Mouse (Mus musculus) liver (tissue): ENCODE data around the gene Aloxe3.
"Not testable (repeated sequence)": the region's sequence is repeated elsewhere in the genome, so short reads cannot be mapped to it uniquely, and the experiment has no call there.

ENCODE experiments used
- DNase-seq: peaks from one replicate; pipeline ENCODE4 v3.0.0-alpha.2; 2020; ENCODE audit warnings: mixed read lengths

Aloxe3 gene

DNA sequence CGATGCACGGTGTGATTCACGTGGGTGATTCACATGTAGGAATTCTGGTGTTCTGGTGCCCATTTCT lies at the start of gene Aloxe3:
TSS of gene Aloxe3 (plus strand) at position 45 of the 67 bp plus-strand sequence.
- no peak for DNase-seq

GRCm38 (mm10) chr11:69076572-69076971 lies 49.1 kb upstream of the Aloxe3 start:
- DNase-seq, result no peak

- no peak for DNase-seq
Measured at GRCm38 (mm10) chr11:69077316-69077715, 48.4 kb upstream of the Aloxe3 start.

GRCm38 (mm10) chr11:69078041-69078440 lies 47.7 kb upstream of the Aloxe3 start:
- DNase-seq, result no peak

GRCm38 (mm10) chr11:69078805-69079438 lies 46.8 kb upstream of the Aloxe3 start:
- no peak for DNase-seq

- DNase-seq, result no peak
Measured at GRCm38 (mm10) chr11:69080102-69080854, 45.4 kb upstream of the Aloxe3 start.

DNA sequence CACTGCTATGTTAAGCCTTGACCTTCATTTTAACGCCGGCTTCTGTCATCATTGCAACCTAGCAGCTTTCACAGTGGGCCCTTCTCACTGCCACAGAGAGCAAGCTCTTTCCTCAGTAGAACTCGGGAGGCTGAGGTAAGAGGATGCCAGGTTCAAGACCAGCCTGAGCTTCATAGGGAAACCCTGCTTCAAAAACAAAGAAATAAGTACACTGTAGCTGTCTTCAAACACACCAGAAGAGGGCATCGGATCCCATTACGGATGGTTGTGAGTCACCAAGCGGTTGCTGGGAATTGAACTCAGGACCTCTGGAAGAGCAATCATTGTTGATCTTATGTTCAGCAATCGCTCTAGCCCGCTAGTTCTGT lies 44.9 kb upstream of the Aloxe3 start:
- DNase-seq, result no peak

GRCm38 (mm10) chr11:69081613-69082012 lies 44.1 kb upstream of the Aloxe3 start:
- no peak for DNase-seq

DNA sequence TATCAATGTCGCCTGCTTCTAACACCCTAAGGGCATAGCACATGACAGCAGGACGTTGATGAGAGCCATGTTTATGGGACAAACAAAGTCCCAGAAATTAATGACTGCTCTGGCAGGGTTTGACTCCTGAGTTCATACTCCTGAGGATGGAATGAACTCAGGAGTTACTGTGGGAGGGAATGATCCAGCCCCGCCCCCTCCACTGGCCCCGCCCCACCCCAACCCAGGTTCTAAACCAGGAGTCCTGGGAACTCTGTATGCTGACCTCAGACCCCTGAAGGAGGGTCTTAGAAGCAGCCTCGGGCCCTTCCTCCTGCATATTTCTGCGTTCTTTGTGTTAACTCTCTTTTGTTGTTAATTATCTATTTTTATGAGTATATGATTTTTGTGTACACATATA lies 40.1 kb upstream of the Aloxe3 start:
- no peak for DNase-seq

GRCm38 (mm10) chr11:69086390-69086789 lies 39.3 kb upstream of the Aloxe3 start:
- no peak for DNase-seq

GRCm38 (mm10) chr11:69087082-69087481 lies 38.6 kb upstream of the Aloxe3 start:
- peak; percentile 32 for DNase-seq

GRCm38 (mm10) chr11:69087597-69087996 lies 38.1 kb upstream of the Aloxe3 start:
- DNase-seq, result no peak

GRCm38 (mm10) chr11:69088103-69088855 lies 37.4 kb upstream of the Aloxe3 start, which contains the start of gene Vamp2:
Gene Vamp2, plus strand, starts transcription at chr11:69088490.
- DNase-seq, result peak; percentile 89

GRCm38 (mm10) chr11:69088856-69089615 lies 36.7 kb upstream of the Aloxe3 start:
- peak; percentile 74 for DNase-seq

- no peak for DNase-seq
Measured at GRCm38 (mm10) chr11:69089616-69090290, 35.9 kb upstream of the Aloxe3 start.

DNA sequence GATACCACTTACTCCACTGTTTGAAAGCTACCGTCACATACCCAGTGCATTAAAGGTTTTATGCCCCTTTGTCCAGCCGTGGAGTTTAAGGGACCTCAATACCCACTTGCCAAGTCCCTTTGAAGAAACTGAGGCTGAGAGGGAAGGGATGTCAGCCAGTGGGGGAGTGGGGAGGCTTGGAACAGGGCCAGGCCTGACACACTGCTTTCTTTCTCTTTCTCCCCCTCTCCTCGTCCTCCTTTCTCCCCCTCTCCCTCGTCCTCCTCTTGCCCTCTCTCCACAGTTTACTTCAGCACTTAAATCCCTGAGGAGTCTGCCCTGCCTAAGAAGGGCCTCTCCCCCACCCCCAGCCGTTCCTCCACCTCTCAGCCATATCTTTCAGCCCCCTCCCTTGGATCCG lies 35.3 kb upstream of the Aloxe3 start:
- no peak for DNase-seq

DNA sequence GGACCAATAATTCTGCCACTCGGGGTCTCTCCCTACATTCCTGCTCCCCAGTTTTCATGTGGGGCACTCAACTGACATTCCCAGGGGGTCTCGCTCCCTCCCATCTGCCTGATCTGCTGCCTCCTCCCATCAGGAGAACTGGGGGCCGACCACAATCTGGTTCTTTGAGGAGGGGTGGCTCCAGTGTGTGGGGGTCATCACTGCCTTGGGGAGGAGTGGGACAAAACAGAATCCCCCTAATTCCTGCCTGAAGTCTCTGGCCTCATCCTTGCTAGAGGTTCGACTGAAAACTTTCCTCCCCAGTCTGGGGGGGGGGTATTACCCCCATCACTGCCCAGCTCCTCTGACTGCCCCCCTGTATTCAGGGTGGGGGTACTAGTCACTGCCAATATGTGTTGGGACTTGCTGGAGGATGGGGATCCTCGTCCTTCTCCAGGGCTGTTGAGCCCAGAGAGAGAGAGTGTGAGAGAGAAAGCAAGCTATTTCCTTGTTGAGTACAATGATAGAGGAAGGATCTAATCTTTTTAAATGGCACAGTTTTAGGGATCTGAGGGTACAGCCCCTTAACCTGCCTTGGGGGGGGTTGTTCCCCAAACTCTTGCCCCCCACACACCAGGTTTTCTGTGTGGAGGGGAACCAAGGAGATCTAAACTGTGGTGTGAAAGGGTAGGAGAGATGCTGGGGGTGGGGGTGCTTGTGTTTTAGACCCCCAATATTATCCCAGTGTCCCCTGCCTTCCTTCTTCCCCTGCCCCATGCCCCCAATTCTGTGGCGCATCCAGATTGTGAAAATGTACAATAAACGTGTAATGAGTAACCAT lies 33.9 kb upstream of the Aloxe3 start:
- no peak for DNase-seq

DNA sequence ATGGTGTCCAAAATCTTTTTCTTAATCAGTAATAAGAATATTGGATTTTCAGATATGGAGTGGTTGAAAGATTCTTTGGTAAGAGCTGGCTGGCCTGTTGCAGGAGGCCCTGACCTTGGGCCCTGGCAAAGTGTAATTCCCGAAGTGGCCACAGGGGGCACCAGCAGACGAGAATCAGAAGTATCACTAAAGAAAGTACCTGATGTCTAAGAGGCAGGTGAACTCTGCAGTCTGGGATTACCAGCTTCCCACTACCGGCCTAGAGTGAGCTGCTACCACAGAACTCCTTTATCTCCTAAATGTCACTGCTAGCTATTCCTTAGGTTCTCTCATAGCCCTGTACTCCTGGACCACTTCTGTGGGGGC lies 33.3 kb upstream of the Aloxe3 start:
- DNase-seq, result peak; percentile 88

DNA sequence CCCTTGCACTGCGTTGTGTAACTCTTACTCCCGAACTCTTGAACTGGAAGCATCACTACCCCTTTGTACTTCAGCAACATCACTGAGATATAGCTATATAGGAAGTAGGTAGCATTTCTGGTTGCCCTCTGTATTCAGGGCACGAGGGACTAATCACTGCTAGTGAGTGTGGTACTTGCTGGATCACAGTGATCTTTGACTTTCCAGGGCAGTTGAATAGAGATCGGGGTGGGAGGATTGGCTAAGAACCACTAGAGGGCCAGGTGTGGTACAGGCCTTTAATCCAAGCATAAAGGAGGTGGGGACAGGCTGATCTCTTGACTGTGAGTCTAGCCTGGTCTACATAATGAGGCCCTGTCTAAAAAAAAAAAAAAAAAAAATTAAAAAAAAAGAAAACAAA lies 32.8 kb upstream of the Aloxe3 start:
- DNase-seq, result no peak

GRCm38 (mm10) chr11:69093856-69094255 lies 31.8 kb upstream of the Aloxe3 start:
- not testable (repeated sequence) for DNase-seq

GRCm38 (mm10) chr11:69094697-69095429 lies 30.8 kb upstream of the Aloxe3 start, which contains the start of gene Per1:
Gene Per1, plus strand, starts transcription at chr11:69095217.
- DNase-seq, result peak; percentile 98
